Mouse (Mus musculus) lung, adult 2 months (tissue): ENCODE data around the gene Chac1. TPM values are rescaled to one million over a fixed set of nuclear protein-coding genes. Genes with fewer than 3 reads are reported as not detected.
A peak's percentile ranks its signal among the peaks of the same experiment; 100 is the strongest.

Experiments used
- DNase-seq: peaks from one replicate; pipeline ENCODE4 v3.0.0; 2022
- H3K4me1 ChIP-seq: fragments of 200-500 bp; 2 replicates; pipeline ENCODE4 v1.6.1; 2011; ENCODE audit warnings: low read length; ENCODE audit not compliant: control insufficient read depth, insufficient read depth
- H3K4me3 ChIP-seq: fragments of 200-500 bp; replicated peaks from 2 replicates; pipeline ENCODE3; 2011; ENCODE audit warnings: low read depth, mild to moderate bottlenecking, control low read depth, low read length; ENCODE audit errors: extremely low read depth
- CTCF ChIP-seq: fragments of 200-500 bp; IDR thresholded peaks from 2 replicates; pipeline ENCODE4 v1.5.1; 2011; ENCODE audit warnings: mild to moderate bottlenecking, low read length, control low read depth; ENCODE audit not compliant: insufficient read depth
- POLR2A ChIP-seq: fragments of 200-500 bp; IDR thresholded peaks from 2 replicates; pipeline ENCODE4 v1.6.1; 2011; ENCODE audit warnings: low read depth, mild to moderate bottlenecking, control low read depth, low read length, borderline replicate concordance; ENCODE audit errors: extremely low read depth
- WGBS: fragments of 180-500 bp; shearing (Covaris S2); methylation state at CpG from one replicate; pipeline ENCODE4 v1.1.7; 2018; 5-methylcytosine and 5-hydroxymethylcytosine counted together
- polyA plus RNA-seq: library from polyadenylated mRNA; depleted of rRNA; stranded (reverse); fragments of >200 nt; gene quantifications from 2 replicates; pipeline ENCODE4 v1.2.3, GENCODE M21; 2012; rRNA removed

The Chac1 gene
- polyA plus RNA-seq, 1 experiment, result 10.7 TPM

GRCm38 (mm10) chr2:119364969-119365368 is 13.9 kb downstream of the Chac1 start:
- H3K4me3 ChIP-seq, result no peak overlapping the region
- no peaks in the 10 kb centered on the region for H3K4me1 ChIP-seq
- TF ChIP-seq CTCF (no peak), POLR2A (no peak)
- WGBS, result 74% methylated on average over 3 of the region's 3 CpGs
- no peak for DNase-seq

GRCm38 (mm10) chr2:119367346-119367745 is 16.3 kb downstream of the Chac1 start:
- no peaks in the 10 kb centered on the region for H3K4me1 ChIP-seq
- WGBS, result 72% methylated on average over 3 of the region's 3 CpGs
- no peak overlapping the region for H3K4me3 ChIP-seq
- no peak for TF ChIP-seq POLR2A
- no peak for DNase-seq

- Histone ChIP-seq H3K4me3 (no peak overlapping the region), H3K4me1 (no peaks in the 10 kb centered on the region)
- TF ChIP-seq POLR2A (no peak), CTCF (no peak)
- 83% methylated on average over 10 of the region's 10 CpGs for WGBS
- no peak for DNase-seq
Observed at GRCm38 (mm10) chr2:119370116-119370515, 19.1 kb downstream of the Chac1 start.

- peak; percentile 14 for DNase-seq
- WGBS, result 65% methylated on average over 9 of the region's 9 CpGs
- TF ChIP-seq POLR2A (0 out of 2 replicates have a peak, but pooled peaks have one; percentile 25), CTCF (no peak)
- H3K4me1 ChIP-seq, result peaks cover 9% of the 10 kb centered on the region
- no peak overlapping the region for H3K4me3 ChIP-seq
Observed at GRCm38 (mm10) chr2:119377286-119377685, 26.3 kb downstream of the Chac1 start.

GRCm38 (mm10) chr2:119377826-119378225 is 26.8 kb downstream of the Chac1 start:
- WGBS, result 33% methylated on average over 3 of the region's 3 CpGs
- no peak for TF ChIP-seq CTCF
- H3K4me1 ChIP-seq, result peaks cover 9% of the 10 kb centered on the region
- no peak overlapping the region for H3K4me3 ChIP-seq
- DNase-seq, result no peak

GRCm38 (mm10) chr2:119379455-119379854 is 28.4 kb downstream of the Chac1 start:
- Histone ChIP-seq H3K4me3 (no peak overlapping the region), H3K4me1 (peaks cover 9% of the 10 kb centered on the region)
- no peak for TF ChIP-seq POLR2A
- TF ChIP-seq CTCF, result no peak
- DNase-seq, result no peak
- WGBS, result 85% methylated on average over 3 of the region's 3 CpGs

- Histone ChIP-seq H3K4me3 (no peak overlapping the region), H3K4me1 (peaks cover 3% of the 10 kb centered on the region)
- no peak for TF ChIP-seq POLR2A
- TF ChIP-seq CTCF, result no peak
- WGBS, result 57% methylated on average over 1 of the region's 1 CpGs
- no peak for DNase-seq
Observed at GRCm38 (mm10) chr2:119388266-119388665, 37.2 kb downstream of the Chac1 start.

- Histone ChIP-seq H3K4me1 (peaks cover 3% of the 10 kb centered on the region), H3K4me3 (no peak overlapping the region)
- WGBS, result 74% methylated on average over 4 of the region's 4 CpGs
- TF ChIP-seq CTCF (no peak), POLR2A (no peak)
- peak; percentile 18 for DNase-seq
Observed at GRCm38 (mm10) chr2:119389992-119390391, 39.0 kb downstream of the Chac1 start.

- H3K4me3 ChIP-seq, result no peak overlapping the region
- WGBS, result 79% methylated on average over 5 of the region's 5 CpGs
- no peak for DNase-seq
- no peaks in the 10 kb centered on the region for H3K4me1 ChIP-seq
- 0 out of 2 replicates have a peak, but pooled peaks have one; percentile 26 for TF ChIP-seq CTCF
- no peak for TF ChIP-seq POLR2A
Observed at GRCm38 (mm10) chr2:119398252-119398651, 47.2 kb downstream of the Chac1 start.

- TF ChIP-seq CTCF (no peak), POLR2A (no peak)
- no peak for DNase-seq
- 91% methylated on average over 1 of the region's 1 CpGs for WGBS
- Histone ChIP-seq H3K4me1 (no peaks in the 10 kb centered on the region), H3K4me3 (no peak overlapping the region)
Observed at GRCm38 (mm10) chr2:119398665-119399064, 47.6 kb downstream of the Chac1 start.

GRCm38 (mm10) chr2:119399313-119399712 is 48.3 kb downstream of the Chac1 start:
- Histone ChIP-seq H3K4me3 (no peak overlapping the region), H3K4me1 (no peaks in the 10 kb centered on the region)
- no peak for DNase-seq
- TF ChIP-seq POLR2A, result no peak
- no peak for TF ChIP-seq CTCF

Other genes starting within 250 kb of the Chac1 start
- gene Rad51, start 238.4 kb upstream of the Chac1 start, polyA plus RNA-seq, result 0.76 and 1.4 TPM in 2 replicates
- gene Rmdn3, start 194.2 kb upstream of the Chac1 start, polyA plus RNA-seq, result 17.6 TPM in 2 replicates
- 25.7 and 27.2 TPM in 2 replicates for gene Gchfr, start 183.5 kb upstream of the Chac1 start, polyA plus RNA-seq
- gene Gm14137, start 176.7 kb upstream of the Chac1 start, polyA plus RNA-seq, result 0.06 and 0.76 TPM in 2 replicates
- gene Zfyve19, start 142.6 kb upstream of the Chac1 start, polyA plus RNA-seq, result 29.8 and 36.1 TPM in 2 replicates
- 2.7 and 4.1 TPM in 2 replicates for gene Dnajc17, start 142.4 kb upstream of the Chac1 start, polyA plus RNA-seq
- gene Ppp1r14d, start 121.3 kb upstream of the Chac1 start, polyA plus RNA-seq, result 1.1 and 1.9 TPM in 2 replicates
- gene Spint1, start 113.9 kb upstream of the Chac1 start, polyA plus RNA-seq, result 47.7 and 51.0 TPM in 2 replicates
- gene Rhov, start 80.0 kb upstream of the Chac1 start, polyA plus RNA-seq, result 1.6 and 3.0 TPM in 2 replicates
- gene Vps18, start 62.5 kb upstream of the Chac1 start, polyA plus RNA-seq, result 24.1 and 25.9 TPM in 2 replicates
- gene Dll4, start 25.4 kb upstream of the Chac1 start, polyA plus RNA-seq, result 114 TPM in 2 replicates
- gene Ino80, start 126.5 kb downstream of the Chac1 start, polyA plus RNA-seq, result 7.1 and 8.7 TPM in 2 replicates
- gene Exd1, start 196.4 kb downstream of the Chac1 start, polyA plus RNA-seq, result 0.36 and 0.78 TPM in 2 replicates
- gene Chp1, start 196.5 kb downstream of the Chac1 start, polyA plus RNA-seq, result 71.9 and 99.6 TPM in 2 replicates